In genomic region chr14:25472096-25472861, GRCm38 (mm10) we compare ENCODE assay signal across 9 mouse cellular contexts. TPM values are rescaled to one million over a fixed set of nuclear protein-coding genes. Genes with fewer than 3 reads are reported as not detected.
DNase-seq lines count a peak whose midpoint lies in the region; ATAC-seq lines count a peak whose summit lies in the region.
"Had no signal": no experiment of that assay in that cellular context is flagged by ENCODE, and none has a peak within 500 bp of the region (broad histone marks: within the 10 kb centered on the region; RNA-seq: fewer than 3 reads in every experiment).

No protein-coding gene starts in this region.

- peaks cover 3% of the 10 kb centered on the region; the same call in 1 of the 2 replicates for H3K36me3 ChIP-seq in forebrain, embryonic 14.5 days (ENCODE audit: control insufficient read depth, insufficient read depth, low read length)
- no peaks in the 10 kb centered on the region for H3K36me3 ChIP-seq in forebrain, embryonic 15.5 days

- H3K4me2 ChIP-seq in forebrain, embryonic 14.5 days (ENCODE audit: low read length), result no peak overlapping the region
- H3K4me2 ChIP-seq in forebrain, embryonic 15.5 days (replicated peaks), result no peak overlapping the region

- H3K27me3 ChIP-seq in forebrain, embryonic 14.5 days (replicated peaks; ENCODE audit: control insufficient read depth, insufficient read depth, low read length), result no peaks in the 10 kb centered on the region
- H3K27me3 ChIP-seq in forebrain, embryonic 15.5 days, result no peaks in the 10 kb centered on the region

- DNase-seq in forebrain, embryonic 14.5 days (ENCODE audit: low spot score), result no peak
- DNase-seq in B cell, adult 2 months, result peak; percentile 48 to 52
- peak; percentile 37 for DNase-seq in heart, postnatal 4 days
- peak; percentile 57 to 75 for DNase-seq in lung, adult 18-20 months
- DNase-seq in left cerebral cortex, adult 18-20 months (ENCODE audit: low spot score in 2 of 2), result no peak
- no peak for DNase-seq in layer of hippocampus, postnatal 14 days (ENCODE audit: low spot score in 2 of 2)

- no peaks in the 10 kb centered on the region for H3K9me3 ChIP-seq in forebrain, embryonic 14.5 days (replicated peaks; ENCODE audit: control insufficient read depth, low read length)
- no peaks in the 10 kb centered on the region for H3K9me3 ChIP-seq in forebrain, embryonic 15.5 days

- no peak for ATAC-seq in forebrain, embryonic 14.5 days
- no peak for ATAC-seq in forebrain, embryonic 15.5 days (replicated peaks)
- ATAC-seq in cerebellum, adult (ENCODE audit: insufficient number of reproducible peaks, low FRiP score, low TSS enrichment), result no peak

- WGBS in forebrain, embryonic 14.5 days, result 80% methylated on average over 6 of the region's 6 CpGs
- WGBS in forebrain, embryonic 15.5 days, result 80% methylated on average over 6 of the region's 6 CpGs

- no peak overlapping the region for H3K9ac ChIP-seq in forebrain, embryonic 14.5 days (ENCODE audit: low read length)
- no peak overlapping the region for H3K9ac ChIP-seq in forebrain, embryonic 15.5 days (replicated peaks)
- H3K9ac ChIP-seq: liver, embryonic 14.5 days had no signal

- H3K4me3 ChIP-seq in forebrain, embryonic 14.5 days (ENCODE audit: low read depth, low read length), result no peak overlapping the region
- H3K4me3 ChIP-seq in forebrain, embryonic 15.5 days, result no peak overlapping the region

- peaks cover 84% of the 10 kb centered on the region for H3K4me1 ChIP-seq in forebrain, embryonic 14.5 days (ENCODE audit: control insufficient read depth, insufficient read depth, low read length)
- peaks cover 98% of the 10 kb centered on the region for H3K4me1 ChIP-seq in forebrain, embryonic 15.5 days

- 0 out of 2 replicates have a peak overlapping the region, but pooled peaks have one; percentile 4 for H3K27ac ChIP-seq in forebrain, embryonic 14.5 days (ENCODE audit: low read depth, low read length)
- H3K27ac ChIP-seq in forebrain, embryonic 15.5 days (replicated peaks), result no peak overlapping the region
- H3K27ac ChIP-seq: liver, embryonic 14.5 days had no signal

RNA-seq across cellular contexts. Expression of gene Zmiz1, which starts 13.3 kb away (rescaled TPM):
- 37.0 and 43.8 TPM in 2 replicates for polyA plus RNA-seq in forebrain, embryonic 14.5 days (2014; fragmentation: Nextera tagmentation; extraction: Ambion mirVana)
- polyA plus RNA-seq in forebrain, embryonic 15.5 days (2015; fragmentation: Nextera tagmentation; extraction: Ambion mirVana), result 57.5 and 63.9 TPM in 2 replicates
- total RNA-seq in heart, postnatal 4 days (2021), result 10 to 100 TPM; 67.0 to 78.5 TPM
- 100 to 1,000 TPM in 1 of 2 experiments, 10 to 100 TPM in 1; 89.2 to 100 TPM for total RNA-seq in left cerebral cortex, adult 18-20 months (2021)
- 100 to 1,000 TPM; 104 to 105 TPM for total RNA-seq in layer of hippocampus, postnatal 14 days (2021)

Comparison
In these comparisons a context has a peak if more than half of its experiments do, and no peak if none do; other contexts are left out.
1. DNase-seq: peak in B cell, adult 2 months (2 of 2), heart, postnatal 4 days (single experiment) and lung, adult 18-20 months (2 of 2); none in forebrain, embryonic 14.5 days (single experiment), left cerebral cortex, adult 18-20 months (0 of 2) and layer of hippocampus, postnatal 14 days (0 of 2).